Mouse (Mus musculus): ENCODE measurements at regions not wholly inside any gene's neighbourhood (a gene's known extent, or its start where the extent isn't known, plus 50 kb on each side); places are given as distances from the start of the nearest gene placed in this dataset.

DNA sequence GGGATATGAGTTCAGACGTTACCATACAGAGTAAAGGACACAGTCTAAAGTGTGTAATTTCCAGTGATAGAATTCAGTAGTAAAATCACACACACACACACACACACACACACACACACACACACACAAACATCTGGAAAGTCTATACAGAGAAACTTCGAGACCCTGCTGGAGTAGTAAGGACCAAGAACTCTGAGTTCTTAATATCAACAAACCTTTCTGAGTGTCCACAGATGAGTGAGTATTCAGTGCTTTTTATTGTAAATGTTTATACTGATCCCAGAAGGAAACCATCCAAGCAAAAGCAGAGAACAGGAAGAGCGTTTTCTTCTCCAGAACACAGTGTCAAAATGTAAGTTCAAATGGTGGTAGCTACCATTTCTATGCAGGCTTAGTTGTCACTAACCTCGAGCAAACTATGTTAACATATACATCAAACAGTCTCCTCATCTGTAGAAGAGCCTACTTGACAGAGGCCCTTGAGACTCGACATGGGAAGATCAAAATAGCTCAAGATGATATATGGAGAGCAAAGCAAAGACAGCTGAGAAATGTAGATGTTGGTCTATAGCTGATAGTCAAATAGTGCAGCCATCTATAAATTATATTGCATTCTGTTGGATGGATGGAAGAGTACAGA, 248.0 kb upstream of the Noct start:
- Histone ChIP-seq H3K4me2 (no peak overlapping the region), H3K36me3 (no peaks in the 10 kb centered on the region), H3K27ac (replicated peaks) (no peak overlapping the region), H3K4me3 (no peak overlapping the region), H3K4me1 (replicated peaks) (0 out of 2 replicates have a peak, but pooled peaks cover 5% of the 10 kb centered on the region), H3K9me3 (no peaks in the 10 kb centered on the region), H3K9ac (no peak overlapping the region), H3K27me3 (no peaks in the 10 kb centered on the region)
- ATAC-seq (ENCODE audit: low read depth): no peak
- WGBS: 89% methylated on average over 5 of the region's 5 CpGs

DNA sequence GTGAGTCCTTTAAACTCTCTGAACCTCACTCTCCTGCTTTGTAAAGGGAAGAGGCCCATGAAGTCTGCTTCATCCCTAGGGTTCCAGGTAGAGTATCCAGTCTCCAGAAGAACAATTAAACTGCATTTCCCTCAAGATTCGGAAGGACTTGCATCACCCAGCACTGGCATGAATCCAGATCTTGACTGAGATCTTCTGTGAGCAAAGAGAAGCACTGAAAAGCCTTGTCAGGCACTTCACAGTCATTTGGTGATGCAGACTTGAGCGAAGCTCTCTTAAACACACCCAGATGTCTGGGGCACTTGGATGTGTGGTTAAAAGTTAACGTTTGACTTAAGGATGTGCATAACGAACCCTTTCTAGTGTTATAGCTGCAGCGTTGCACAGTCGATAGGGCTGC, 247.4 kb upstream of the Noct start:
- no peak overlapping the region for H3K9ac ChIP-seq
- WGBS: 87% methylated on average over 6 of the region's 6 CpGs
- H3K27ac ChIP-seq (replicated peaks): no peak overlapping the region
- H3K36me3 ChIP-seq: no peaks in the 10 kb centered on the region
- no peak for ATAC-seq (ENCODE audit: low read depth)
- no peaks in the 10 kb centered on the region for H3K27me3 ChIP-seq
- 0 out of 2 replicates have a peak, but pooled peaks cover 5% of the 10 kb centered on the region for H3K4me1 ChIP-seq (replicated peaks)
- no peak overlapping the region for H3K4me3 ChIP-seq
- H3K4me2 ChIP-seq: no peak overlapping the region
- H3K9me3 ChIP-seq: no peaks in the 10 kb centered on the region

- ATAC-seq (ENCODE audit: low read depth): no peak
- Histone ChIP-seq H3K36me3 (no peaks in the 10 kb centered on the region), H3K9ac (no peak overlapping the region), H3K4me3 (no peak overlapping the region), H3K27ac (replicated peaks) (no peak overlapping the region), H3K27me3 (no peaks in the 10 kb centered on the region), H3K9me3 (no peaks in the 10 kb centered on the region), H3K4me2 (no peak overlapping the region), H3K4me1 (replicated peaks) (peaks cover 12% of the 10 kb centered on the region)
- 94% methylated on average over 5 of the region's 5 CpGs for WGBS
These were observed 245.6 kb upstream of the Noct start for GRCm38 (mm10) chr3:50978636-50979035.

DNA sequence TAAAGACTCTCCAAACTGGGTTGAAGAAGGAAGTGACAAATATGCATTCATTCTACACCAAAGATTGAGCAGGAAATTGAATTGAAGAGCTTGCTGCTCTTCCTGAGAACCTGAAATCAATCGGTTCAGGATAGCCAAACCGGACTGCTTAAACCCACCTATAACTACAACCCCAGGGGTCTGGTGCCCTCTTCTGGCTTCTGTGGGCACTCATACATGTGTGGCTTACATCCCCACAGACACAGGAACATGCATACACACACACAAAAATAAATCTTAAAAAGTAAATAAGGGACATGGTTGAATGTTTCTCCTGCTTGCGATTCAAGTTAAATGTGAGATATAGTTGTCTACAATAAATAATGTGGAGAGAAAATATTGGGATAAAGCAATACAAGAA, 244.7 kb upstream of the Noct start:
- H3K4me1 ChIP-seq (replicated peaks): peaks cover 18% of the 10 kb centered on the region
- no peaks in the 10 kb centered on the region for H3K9me3 ChIP-seq
- WGBS: 82% methylated on average over 3 of the region's 3 CpGs
- H3K27me3 ChIP-seq: no peaks in the 10 kb centered on the region
- no peak overlapping the region for H3K27ac ChIP-seq (replicated peaks)
- no peak overlapping the region for H3K9ac ChIP-seq
- H3K4me2 ChIP-seq: no peak overlapping the region
- no peak overlapping the region for H3K4me3 ChIP-seq
- no peak for ATAC-seq (ENCODE audit: low read depth)
- H3K36me3 ChIP-seq: no peaks in the 10 kb centered on the region

DNA sequence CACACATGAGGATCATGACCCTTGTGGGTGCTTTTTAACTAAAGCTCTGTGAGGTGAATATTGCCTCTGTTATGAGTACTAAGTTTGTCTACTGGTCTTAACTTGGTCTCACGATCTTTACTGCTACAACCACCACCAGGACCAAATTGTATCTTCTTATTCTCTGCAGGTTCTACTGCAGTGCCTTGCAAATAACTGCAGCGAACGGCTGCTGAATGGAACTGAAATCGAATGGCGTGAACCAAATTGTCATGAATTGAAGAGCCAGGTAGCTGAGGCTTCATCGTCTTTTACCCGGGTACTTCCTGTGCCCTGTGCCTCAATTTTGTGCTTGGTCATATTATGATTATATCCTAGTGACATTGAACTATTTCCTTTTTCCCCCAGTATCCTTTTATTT, 242.5 kb upstream of the Noct start:
- Histone ChIP-seq H3K9ac (no peak overlapping the region), H3K27ac (replicated peaks) (no peak overlapping the region), H3K36me3 (no peaks in the 10 kb centered on the region), H3K27me3 (no peaks in the 10 kb centered on the region), H3K4me2 (no peak overlapping the region), H3K9me3 (no peaks in the 10 kb centered on the region), H3K4me3 (no peak overlapping the region), H3K4me1 (replicated peaks) (peaks cover 18% of the 10 kb centered on the region)
- no peak for ATAC-seq (ENCODE audit: low read depth)
- WGBS: 92% methylated on average over 7 of the region's 7 CpGs

GRCm38 (mm10) chr3:50982649-50983048, 241.6 kb upstream of the Noct start:
- H3K4me1 ChIP-seq (replicated peaks): peaks cover 18% of the 10 kb centered on the region
- no peak overlapping the region for H3K9ac ChIP-seq
- no peaks in the 10 kb centered on the region for H3K9me3 ChIP-seq
- ATAC-seq (ENCODE audit: low read depth): no peak; the same call in 1 of the 2 replicates
- no peak overlapping the region for H3K27ac ChIP-seq (replicated peaks)
- no peak overlapping the region for H3K4me3 ChIP-seq
- H3K36me3 ChIP-seq: no peaks in the 10 kb centered on the region
- H3K4me2 ChIP-seq: no peak overlapping the region
- WGBS: 16% methylated on average over 9 of the region's 9 CpGs
- no peaks in the 10 kb centered on the region for H3K27me3 ChIP-seq

DNA sequence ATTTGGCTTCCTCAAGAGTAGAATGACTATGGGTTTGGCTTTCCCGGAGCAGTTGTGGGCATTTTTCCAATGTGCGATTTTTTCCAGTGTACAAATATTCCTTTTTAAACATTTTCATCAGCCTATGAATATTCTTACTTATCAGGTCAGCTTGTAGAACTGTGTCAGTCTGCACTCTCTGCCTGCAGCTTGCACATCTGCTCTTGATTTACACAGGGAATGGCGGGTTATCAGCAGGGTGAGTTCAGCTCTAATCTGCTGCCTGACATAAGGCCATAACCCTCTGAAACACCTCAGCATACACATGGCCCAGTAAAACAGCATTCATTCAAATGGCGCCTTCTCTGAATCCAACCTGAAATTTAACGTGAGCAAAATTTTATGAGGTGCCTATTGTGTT, 241.1 kb upstream of the Noct start:
- Histone ChIP-seq H3K27me3 (no peaks in the 10 kb centered on the region), H3K4me2 (no peak overlapping the region), H3K9me3 (no peaks in the 10 kb centered on the region), H3K4me3 (no peak overlapping the region), H3K36me3 (no peaks in the 10 kb centered on the region), H3K9ac (no peak overlapping the region), H3K27ac (replicated peaks) (0 out of 2 replicates have a peak overlapping the region, but pooled peaks have one; percentile 33), H3K4me1 (replicated peaks) (peaks cover 18% of the 10 kb centered on the region)
- ATAC-seq (ENCODE audit: low read depth): no peak
- 53% methylated on average over 5 of the region's 5 CpGs for WGBS

GRCm38 (mm10) chr3:50983962-50984765, 240.1 kb upstream of the Noct start:
- no peaks in the 10 kb centered on the region for H3K27me3 ChIP-seq
- no peak overlapping the region for H3K4me3 ChIP-seq
- 0 out of 2 replicates have a peak, but pooled peaks have one; percentile 37 for ATAC-seq (ENCODE audit: low read depth)
- no peak overlapping the region for H3K4me2 ChIP-seq
- H3K36me3 ChIP-seq: no peaks in the 10 kb centered on the region
- no peak overlapping the region for H3K9ac ChIP-seq
- H3K4me1 ChIP-seq (replicated peaks): peaks cover 18% of the 10 kb centered on the region
- peak overlapping the region; percentile 54; the same call in 1 of the 2 replicates for H3K27ac ChIP-seq (replicated peaks)
- 24% methylated on average over 12 of the region's 12 CpGs for WGBS
- H3K9me3 ChIP-seq: no peaks in the 10 kb centered on the region

DNA sequence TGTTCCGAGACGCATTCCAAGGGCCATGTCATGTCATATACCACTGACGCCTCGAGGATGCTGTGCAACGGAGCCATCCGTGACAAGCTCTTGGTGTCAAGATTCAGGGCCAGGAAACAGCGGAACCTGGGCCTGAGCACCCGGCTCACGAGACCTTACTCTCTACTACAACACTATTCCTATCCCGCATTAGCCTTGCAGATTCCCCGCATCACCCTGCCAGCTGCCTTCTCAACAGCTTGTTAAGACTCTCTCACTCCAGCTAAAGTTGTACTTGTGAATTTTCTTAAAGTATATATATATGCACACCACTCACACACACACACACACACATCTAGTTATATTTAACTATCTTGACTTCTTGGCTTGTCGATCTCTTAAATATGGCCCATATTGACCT, 236.4 kb upstream of the Noct start:
- no peak for ATAC-seq (ENCODE audit: low read depth)
- no peaks in the 10 kb centered on the region for H3K27me3 ChIP-seq
- WGBS: 97% methylated on average over 12 of the region's 12 CpGs
- H3K4me1 ChIP-seq (replicated peaks): peaks cover 21% of the 10 kb centered on the region
- no peak overlapping the region for H3K4me2 ChIP-seq
- H3K9ac ChIP-seq: no peak overlapping the region
- H3K9me3 ChIP-seq: no peaks in the 10 kb centered on the region
- no peak overlapping the region for H3K27ac ChIP-seq (replicated peaks)
- no peaks in the 10 kb centered on the region for H3K36me3 ChIP-seq
- no peak overlapping the region for H3K4me3 ChIP-seq

DNA sequence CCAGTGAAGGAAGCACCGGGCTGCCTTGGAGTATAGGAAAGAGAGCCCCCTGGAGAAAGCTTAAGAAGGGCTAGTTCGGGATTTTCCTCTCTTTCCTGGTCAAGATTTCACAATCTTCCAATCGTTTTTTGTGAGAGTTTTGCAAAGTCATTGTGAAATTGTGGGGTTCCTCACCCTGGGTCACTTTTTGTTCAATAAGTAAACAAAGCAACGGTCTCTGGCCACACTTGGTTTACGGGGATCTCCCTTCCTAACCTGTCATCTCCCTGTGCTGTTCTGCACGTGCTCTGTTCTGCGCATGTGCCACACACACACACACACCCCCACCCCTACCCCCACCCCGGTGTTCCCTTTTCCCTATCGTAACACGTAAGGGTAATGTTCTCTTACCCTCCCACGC, 233.4 kb upstream of the Noct start:
- Histone ChIP-seq H3K9me3 (no peaks in the 10 kb centered on the region), H3K4me3 (no peak overlapping the region), H3K4me1 (replicated peaks) (peaks cover 15% of the 10 kb centered on the region), H3K27me3 (no peaks in the 10 kb centered on the region), H3K36me3 (no peaks in the 10 kb centered on the region), H3K27ac (replicated peaks) (no peak overlapping the region), H3K9ac (no peak overlapping the region), H3K4me2 (no peak overlapping the region)
- no peak for ATAC-seq (ENCODE audit: low read depth)
- 79% methylated on average over 11 of the region's 11 CpGs for WGBS

- WGBS: 42% methylated on average over 9 of the region's 9 CpGs
- H3K4me2 ChIP-seq: no peak overlapping the region
- H3K36me3 ChIP-seq: no peaks in the 10 kb centered on the region
- H3K4me1 ChIP-seq (replicated peaks): peaks cover 15% of the 10 kb centered on the region
- H3K9me3 ChIP-seq: no peaks in the 10 kb centered on the region
- no peaks in the 10 kb centered on the region for H3K27me3 ChIP-seq
- ATAC-seq (ENCODE audit: low read depth): peak; percentile 50; the same call in 1 of the 2 replicates
- no peak overlapping the region for H3K9ac ChIP-seq
- H3K4me3 ChIP-seq: no peak overlapping the region
- H3K27ac ChIP-seq (replicated peaks): no peak overlapping the region
These were observed 231.5 kb upstream of the Noct start for GRCm38 (mm10) chr3:50992581-50993313.

DNA sequence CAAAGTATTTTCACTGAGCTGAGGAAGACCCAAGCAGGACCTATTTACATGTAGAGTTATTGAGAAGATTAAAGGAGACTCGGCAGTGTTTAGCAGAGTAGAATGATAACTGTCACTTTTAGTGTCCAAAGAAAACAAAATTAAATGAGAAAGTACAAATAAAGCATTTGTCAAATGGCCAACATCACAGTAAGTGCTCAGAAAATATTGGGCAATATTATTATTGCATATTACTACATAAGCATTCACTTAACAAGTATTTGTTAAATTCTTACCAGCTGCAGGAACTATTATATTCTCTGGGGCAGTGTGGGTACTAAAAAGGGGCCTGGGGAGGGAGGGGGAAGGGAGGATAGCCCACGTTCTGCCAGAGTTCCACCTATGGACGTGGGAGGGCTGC, 224.5 kb upstream of the Noct start:
- Histone ChIP-seq H3K36me3 (no peaks in the 10 kb centered on the region), H3K27ac (replicated peaks) (no peak overlapping the region), H3K4me1 (replicated peaks) (0 out of 2 replicates have a peak, but pooled peaks cover 7% of the 10 kb centered on the region), H3K4me3 (no peak overlapping the region), H3K27me3 (no peaks in the 10 kb centered on the region), H3K9me3 (no peaks in the 10 kb centered on the region), H3K4me2 (no peak overlapping the region), H3K9ac (no peak overlapping the region)
- 84% methylated on average over 3 of the region's 3 CpGs for WGBS
- ATAC-seq (ENCODE audit: low read depth): no peak
